Mouse (Mus musculus) testis, adult 2 months (tissue): ENCODE data around the gene Mgst3. TPM values are rescaled to one million over a fixed set of nuclear protein-coding genes. Genes with fewer than 3 reads are reported as not detected.
"Not testable (repeated sequence)": the region's sequence is repeated elsewhere in the genome, so short reads cannot be mapped to it uniquely, and the experiment has no call there.

Experiments
- H3K27ac ChIP-seq: fragments of 200-500 bp; 2 replicates; pipeline ENCODE4 v1.5.1; 2012; ENCODE audit warnings: low read depth, low read length; ENCODE audit not compliant: control insufficient read depth, insufficient read depth
- H3K27me3 ChIP-seq: fragments of 200-500 bp; 2 replicates; pipeline ENCODE4 v1.6.1; 2012; ENCODE audit warnings: mild to moderate bottlenecking, low read length, moderate library complexity; ENCODE audit not compliant: control insufficient read depth, insufficient read depth
- H3K36me3 ChIP-seq: fragments of 200-500 bp; 2 replicates; pipeline ENCODE4 v1.6.1; 2012; ENCODE audit warnings: mild to moderate bottlenecking, low read length; ENCODE audit not compliant: control insufficient read depth, insufficient read depth
- H3K4me1 ChIP-seq: fragments of 200-500 bp; 2 replicates; pipeline ENCODE4 v1.6.1; 2012; ENCODE audit warnings: low read length; ENCODE audit not compliant: control insufficient read depth, insufficient read depth
- H3K4me3 ChIP-seq: fragments of 200-500 bp; 2 replicates; pipeline ENCODE4 v1.5.1; 2012; ENCODE audit warnings: low read depth, mild to moderate bottlenecking, low read length, moderate library complexity, mixed read lengths; ENCODE audit not compliant: control insufficient read depth
- CTCF ChIP-seq: fragments of 200-500 bp; IDR thresholded peaks from 2 replicates; pipeline ENCODE4 v1.5.1; 2012; ENCODE audit warnings: low read depth, mild to moderate bottlenecking, inconsistent platforms, low read length, moderate library complexity; ENCODE audit not compliant: control insufficient read depth, insufficient read depth, insufficient replicate concordance
- POLR2A ChIP-seq: fragments of 200-500 bp; IDR thresholded peaks from 2 replicates; pipeline ENCODE4 v1.6.1; 2012; ENCODE audit warnings: low read depth, mild to moderate bottlenecking, inconsistent platforms, low read length, moderate library complexity; ENCODE audit not compliant: control insufficient read depth
- polyA plus RNA-seq: library from polyadenylated mRNA; depleted of rRNA; stranded (reverse); fragments of >200 nt; gene quantifications from 2 replicates; pipeline ENCODE4 v1.2.3, GENCODE M21; 2012

Gene Mgst3
- polyA plus RNA-seq, 1 experiment = 18.9 TPM

DNA sequence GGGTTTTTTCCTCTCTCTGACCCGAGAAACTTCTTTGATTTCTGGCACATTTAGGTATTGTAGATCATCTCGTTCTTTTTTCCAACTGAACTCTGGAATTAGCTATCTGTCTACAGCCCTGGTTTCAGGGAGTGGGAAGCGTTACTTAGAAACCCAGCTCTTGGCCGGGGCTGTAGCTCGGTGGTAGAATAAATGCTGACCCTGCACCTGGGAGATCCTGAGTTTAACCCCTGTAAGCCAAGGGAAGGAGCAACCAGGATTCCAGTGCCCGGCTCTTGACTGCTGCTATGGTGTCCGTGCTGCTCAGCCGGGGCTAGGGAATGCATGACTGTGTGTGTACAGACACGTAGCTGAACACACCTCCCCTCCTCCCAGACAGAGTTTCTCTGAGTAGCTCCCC lies 34.9 kb downstream of the Mgst3 start:
- no peaks in the 10 kb centered on the region for H3K4me1 ChIP-seq
- H3K36me3 ChIP-seq = peaks cover 1% of the 10 kb centered on the region; the same call in 1 of the 2 replicates
- H3K27ac ChIP-seq = no peak overlapping the region
- no peaks in the 10 kb centered on the region for H3K27me3 ChIP-seq
- H3K4me3 ChIP-seq = no peak overlapping the region
- TF ChIP-seq POLR2A (no peak), CTCF (no peak)

DNA sequence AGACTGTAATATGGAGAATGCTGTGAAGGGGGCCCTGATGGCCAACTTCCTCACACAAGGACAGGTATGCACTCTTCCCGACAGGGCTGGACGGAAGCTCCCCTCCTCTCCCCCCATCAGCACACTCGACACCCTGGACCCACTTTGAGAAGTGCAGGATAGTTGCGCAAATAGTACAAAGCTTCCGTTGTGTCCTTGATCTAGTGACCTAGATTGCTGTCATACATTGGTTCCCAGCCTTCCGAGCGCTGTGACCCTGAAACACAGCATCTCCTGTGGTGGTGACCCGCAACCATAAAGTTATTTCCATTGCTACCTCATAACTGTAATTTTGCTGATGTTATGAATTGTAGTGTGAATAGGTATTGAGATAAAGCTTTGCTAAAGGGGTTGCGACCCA lies 36.3 kb downstream of the Mgst3 start:
- Histone ChIP-seq H3K27ac (no peak overlapping the region), H3K4me3 (no peak overlapping the region), H3K4me1 (no peaks in the 10 kb centered on the region), H3K36me3 (peaks cover 1% of the 10 kb centered on the region), H3K27me3 (no peaks in the 10 kb centered on the region)
- TF ChIP-seq CTCF = no peak
- TF ChIP-seq POLR2A = no peak

DNA sequence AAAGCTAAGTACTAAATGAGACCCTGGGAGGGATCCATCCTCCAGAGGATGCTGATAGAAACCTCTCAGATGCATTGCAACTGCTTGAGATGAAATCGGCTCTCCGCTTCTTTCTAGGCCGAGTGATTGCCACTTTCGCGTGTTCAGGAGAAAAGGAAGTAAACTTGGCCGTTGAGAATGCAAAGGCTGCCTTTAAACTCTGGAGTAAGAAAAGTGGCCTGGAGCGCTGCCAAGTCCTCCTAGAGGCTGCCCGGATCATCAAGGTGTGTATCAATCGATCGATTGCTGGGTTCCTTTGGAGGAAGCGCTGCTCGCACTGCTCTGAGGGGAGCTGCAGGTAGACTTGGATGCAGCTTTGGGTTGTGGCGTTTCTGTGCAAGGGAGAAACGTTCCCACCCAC lies 41.2 kb downstream of the Mgst3 start:
- no peak for TF ChIP-seq CTCF
- TF ChIP-seq POLR2A = no peak
- Histone ChIP-seq H3K4me3 (no peak overlapping the region), H3K27me3 (no peaks in the 10 kb centered on the region), H3K27ac (no peak overlapping the region), H3K4me1 (peaks cover 7% of the 10 kb centered on the region), H3K36me3 (peaks cover 1% of the 10 kb centered on the region)

DNA sequence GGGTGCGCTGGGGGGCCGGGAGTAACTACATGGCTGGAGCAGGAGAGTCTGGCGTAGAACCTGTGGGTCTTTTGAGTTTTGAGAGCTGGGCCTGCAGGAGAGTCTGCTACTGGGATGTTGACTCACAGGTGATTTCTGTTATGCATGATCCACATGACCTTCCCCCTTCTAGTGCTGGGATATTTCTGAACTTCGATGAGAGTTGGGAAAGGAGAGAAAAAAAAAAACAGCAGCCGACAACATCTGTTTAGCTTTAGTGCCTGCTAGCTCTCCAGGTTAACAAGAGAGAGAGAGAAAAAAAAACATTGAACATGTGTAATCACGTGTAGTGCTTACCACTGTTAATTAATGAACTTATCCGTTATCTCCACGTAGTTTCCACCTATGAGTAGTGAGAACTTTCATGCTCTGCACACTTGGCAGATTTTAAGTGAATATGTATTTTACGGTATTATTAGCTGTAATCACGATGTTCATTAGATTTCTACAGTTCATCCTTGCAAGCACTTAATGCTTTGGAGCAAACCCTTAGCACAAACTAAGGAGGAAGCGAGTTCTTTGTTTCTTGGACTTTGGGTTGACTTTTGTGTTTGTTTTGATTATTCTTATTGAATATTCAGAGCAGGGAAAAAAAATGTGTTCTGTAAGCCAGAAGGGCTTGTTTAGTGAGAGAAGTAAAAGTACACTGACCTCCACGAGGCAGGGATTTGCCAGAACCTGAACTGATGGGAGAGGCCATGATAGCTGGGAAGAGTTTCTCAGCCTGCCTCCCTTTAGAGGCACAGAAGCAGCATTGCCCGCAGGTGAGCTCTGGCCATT lies 42.8 kb downstream of the Mgst3 start:
- Histone ChIP-seq H3K27me3 (no peaks in the 10 kb centered on the region), H3K27ac (peak overlapping the region; percentile 86), H3K4me3 (peak overlapping the region; percentile 98), H3K4me1 (peaks cover 7% of the 10 kb centered on the region), H3K36me3 (no peaks in the 10 kb centered on the region; the same call in 1 of the 2 replicates)
- TF ChIP-seq POLR2A = no peak
- TF ChIP-seq CTCF = no peak

DNA sequence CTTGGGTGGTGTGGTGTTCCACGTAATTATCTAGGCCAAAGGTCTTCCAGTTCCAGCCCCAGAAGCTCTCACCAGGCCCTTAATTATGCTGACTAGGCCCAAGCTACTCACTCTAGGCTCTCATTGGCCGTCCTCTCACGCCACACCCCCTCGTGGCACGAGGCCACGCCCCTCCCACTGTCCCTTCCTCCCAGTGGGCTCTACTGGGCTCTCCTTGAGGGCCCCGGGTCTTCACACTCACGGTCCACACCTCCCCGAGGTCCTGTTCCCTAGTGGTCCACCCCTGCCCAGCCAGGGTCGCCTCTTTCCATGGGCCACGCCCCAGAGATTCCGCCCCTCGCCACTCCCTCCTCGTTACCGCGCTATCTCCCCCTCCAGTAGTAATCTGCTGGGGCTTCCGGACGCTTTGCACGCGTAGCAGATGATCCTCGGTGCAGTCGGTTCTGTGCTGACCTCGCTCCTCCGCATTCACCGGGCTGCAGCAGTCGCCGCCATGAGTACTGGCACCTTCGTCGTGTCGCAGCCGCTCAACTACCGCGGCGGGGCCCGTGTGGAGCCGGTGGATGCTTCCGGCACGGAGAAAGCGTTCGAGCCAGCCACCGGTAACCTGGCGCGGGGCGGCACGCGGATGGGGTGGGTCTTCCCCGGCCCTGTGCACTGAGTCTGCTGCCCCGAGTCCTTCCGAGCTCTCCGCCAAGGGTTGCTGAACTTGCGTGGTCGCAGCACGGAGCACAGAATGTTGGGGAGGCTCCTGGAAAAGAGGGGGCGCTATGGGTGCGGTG lies 43.6 kb downstream of the Mgst3 start, which contains the start of gene Aldh9a1:
Gene Aldh9a1, plus strand, starts transcription at position 177 of the 782 bp plus-strand sequence.
- Histone ChIP-seq H3K36me3 (no peaks in the 10 kb centered on the region; the same call in 1 of the 2 replicates), H3K27ac (peak within 1 kb of the TSS; percentile 86), H3K27me3 (no peaks in the 10 kb centered on the region), H3K4me3 (peak within 1 kb of the TSS; percentile 98), H3K4me1 (peaks cover 7% of the 10 kb centered on the region)
- TF ChIP-seq POLR2A (peak; percentile 40; the same call in 1 of the 2 replicates), CTCF (no peak)

DNA sequence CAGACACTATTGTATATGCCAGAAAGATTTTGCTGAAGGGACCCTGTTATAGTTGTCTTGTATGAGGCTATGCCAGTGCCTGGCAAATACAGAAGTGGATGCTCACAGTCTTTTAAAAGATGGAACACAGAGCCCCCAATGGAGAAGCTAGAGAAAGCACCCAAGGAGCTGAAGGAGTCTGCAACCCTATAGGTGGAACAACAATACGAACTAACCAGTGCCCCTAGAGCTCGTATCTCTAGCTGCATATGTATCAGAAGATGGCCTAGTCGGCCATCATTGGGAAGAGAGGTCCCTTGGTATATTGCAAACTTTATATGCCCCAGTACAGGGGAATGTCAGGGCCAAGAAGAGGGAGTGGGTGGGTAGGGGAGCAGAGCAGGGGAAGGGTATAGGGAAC lies 44.4 kb downstream of the Mgst3 start:
- not testable (repeated sequence) for H3K4me3 ChIP-seq, H3K27ac ChIP-seq, H3K36me3 ChIP-seq, H3K4me1 ChIP-seq, H3K27me3 ChIP-seq

DNA sequence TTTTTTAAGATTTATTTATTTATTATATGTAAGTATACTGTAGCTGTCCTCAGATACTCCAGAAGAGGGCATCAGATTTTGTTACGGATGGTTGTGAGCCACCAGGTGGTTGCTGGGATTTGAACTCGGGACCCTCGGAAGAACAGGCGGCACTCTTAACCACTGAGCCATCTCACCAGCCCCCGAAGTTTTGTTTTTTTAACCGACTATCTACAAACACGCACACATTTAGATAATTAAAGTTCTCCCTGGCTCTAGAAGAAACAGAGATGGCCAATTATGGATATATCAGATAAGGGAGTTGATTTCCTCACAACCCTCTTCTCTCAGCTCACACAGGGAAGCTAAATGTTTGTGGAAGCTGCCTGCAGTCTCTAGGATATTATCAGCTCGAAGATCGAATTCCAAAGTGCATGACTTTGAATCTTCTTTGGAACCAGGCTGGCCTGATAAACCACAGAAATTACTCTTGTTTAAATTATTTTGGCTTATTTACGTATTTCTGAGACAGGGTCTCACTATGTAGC lies 47.6 kb downstream of the Mgst3 start:
- not testable (repeated sequence) for H3K4me3 ChIP-seq, H3K36me3 ChIP-seq, H3K27ac ChIP-seq, H3K27me3 ChIP-seq, H3K4me1 ChIP-seq
